Mouse (Mus musculus): ENCODE measurements at regions not wholly inside any gene's neighbourhood (a gene's known extent, or its start where the extent isn't known, plus 50 kb on each side); places are given as distances from the start of the nearest gene placed in this dataset.

DNA sequence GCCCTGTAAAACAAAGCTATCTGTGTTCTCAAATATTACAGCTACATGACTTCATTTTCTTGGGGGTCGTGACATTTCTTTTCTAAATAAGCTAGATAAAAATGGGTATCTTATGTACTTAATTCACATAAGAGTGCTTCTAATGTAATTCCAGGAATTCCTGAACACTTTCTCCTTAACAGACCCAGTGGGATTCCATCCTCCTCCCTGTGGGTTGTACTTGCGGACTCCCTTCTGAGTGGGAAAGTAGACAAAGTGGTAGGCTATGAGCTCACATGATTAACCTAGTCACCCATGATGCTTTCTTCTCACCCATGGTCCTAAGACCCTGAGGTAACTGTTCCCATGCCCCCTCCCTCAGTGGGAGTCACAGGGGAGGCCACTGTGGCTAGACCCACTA, 212.7 kb upstream of the Mon1b start:
- no peak for ATAC-seq
- Histone ChIP-seq H3K36me3 (ENCODE audit: control insufficient read depth, insufficient read depth, low read length) (no peaks in the 10 kb centered on the region), H3K9me3 (replicated peaks; ENCODE audit: control insufficient read depth, low read length) (no peaks in the 10 kb centered on the region), H3K4me2 (ENCODE audit: low read length) (no peak overlapping the region), H3K4me3 (ENCODE audit: low read depth, low read length) (no peak overlapping the region), H3K27ac (ENCODE audit: low read depth, low read length) (no peak overlapping the region), H3K9ac (ENCODE audit: low read length) (no peak overlapping the region), H3K27me3 (replicated peaks; ENCODE audit: control insufficient read depth, insufficient read depth, low read length) (no peaks in the 10 kb centered on the region), H3K4me1 (ENCODE audit: control insufficient read depth, insufficient read depth, low read length) (no peaks in the 10 kb centered on the region)
- 86% methylated on average over 2 of the region's 2 CpGs for WGBS
- no peak for DNase-seq (ENCODE audit: low spot score)

DNA sequence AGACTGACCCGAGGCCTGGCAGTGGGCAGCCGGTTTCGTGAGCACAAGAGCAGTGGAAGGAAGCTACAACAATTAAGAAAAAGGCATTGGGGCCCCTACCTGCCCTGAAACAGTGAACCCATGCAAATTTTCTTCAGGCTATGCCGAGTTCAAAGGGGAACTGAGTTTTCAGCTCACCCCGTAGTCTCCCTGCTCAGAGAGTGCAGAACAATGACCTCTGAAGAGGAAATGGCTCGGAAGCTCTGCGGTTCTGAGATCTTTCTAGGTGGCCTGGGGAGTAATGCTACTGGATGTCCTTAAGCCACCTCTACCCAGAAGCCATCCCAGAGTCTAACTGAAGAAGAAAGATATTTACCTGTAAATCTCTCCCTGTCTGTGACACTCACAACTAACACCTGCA, 196.3 kb upstream of the Mon1b start:
- no peak overlapping the region for H3K4me3 ChIP-seq (ENCODE audit: low read depth, low read length)
- H3K9me3 ChIP-seq (replicated peaks; ENCODE audit: control insufficient read depth, low read length) = no peaks in the 10 kb centered on the region
- no peak overlapping the region for H3K27ac ChIP-seq (ENCODE audit: low read depth, low read length)
- H3K4me1 ChIP-seq (ENCODE audit: control insufficient read depth, insufficient read depth, low read length) = no peaks in the 10 kb centered on the region
- H3K27me3 ChIP-seq (replicated peaks; ENCODE audit: control insufficient read depth, insufficient read depth, low read length) = no peaks in the 10 kb centered on the region
- H3K36me3 ChIP-seq (ENCODE audit: control insufficient read depth, insufficient read depth, low read length) = no peaks in the 10 kb centered on the region
- no peak for DNase-seq (ENCODE audit: low spot score)
- no peak overlapping the region for H3K9ac ChIP-seq (ENCODE audit: low read length)
- ATAC-seq = no peak
- 58% methylated on average over 7 of the region's 7 CpGs for WGBS
- no peak overlapping the region for H3K4me2 ChIP-seq (ENCODE audit: low read length)

DNA sequence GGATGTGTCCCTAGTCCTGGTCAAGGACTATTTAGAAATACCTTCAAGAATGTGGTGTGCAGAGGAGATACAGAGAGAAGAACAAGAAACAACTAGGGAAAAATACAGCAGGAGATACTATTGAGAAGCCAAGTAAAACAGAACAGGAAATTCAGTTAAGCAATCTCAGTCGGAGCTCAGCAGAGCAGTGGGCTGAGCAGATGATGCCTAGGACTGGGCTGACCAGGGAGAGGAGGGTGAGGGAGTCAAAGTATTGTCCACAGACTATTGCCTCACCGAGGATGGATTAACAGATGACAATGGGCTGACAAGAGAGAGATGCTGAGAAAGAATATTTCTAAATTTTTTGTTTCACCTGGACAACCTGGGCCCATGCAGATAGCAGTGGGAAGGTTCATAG, 181.4 kb upstream of the Mon1b start:
- Histone ChIP-seq H3K27ac (ENCODE audit: low read depth, low read length) (no peak overlapping the region), H3K4me3 (ENCODE audit: low read depth, low read length) (no peak overlapping the region), H3K36me3 (ENCODE audit: control insufficient read depth, insufficient read depth, low read length) (no peaks in the 10 kb centered on the region), H3K4me2 (ENCODE audit: low read length) (no peak overlapping the region), H3K9ac (ENCODE audit: low read length) (no peak overlapping the region), H3K27me3 (replicated peaks; ENCODE audit: control insufficient read depth, insufficient read depth, low read length) (no peaks in the 10 kb centered on the region), H3K4me1 (ENCODE audit: control insufficient read depth, insufficient read depth, low read length) (no peaks in the 10 kb centered on the region), H3K9me3 (replicated peaks; ENCODE audit: control insufficient read depth, low read length) (no peaks in the 10 kb centered on the region)
- DNase-seq (ENCODE audit: low spot score) = no peak
- WGBS = 80% methylated on average over 2 of the region's 2 CpGs
- no peak for ATAC-seq

DNA sequence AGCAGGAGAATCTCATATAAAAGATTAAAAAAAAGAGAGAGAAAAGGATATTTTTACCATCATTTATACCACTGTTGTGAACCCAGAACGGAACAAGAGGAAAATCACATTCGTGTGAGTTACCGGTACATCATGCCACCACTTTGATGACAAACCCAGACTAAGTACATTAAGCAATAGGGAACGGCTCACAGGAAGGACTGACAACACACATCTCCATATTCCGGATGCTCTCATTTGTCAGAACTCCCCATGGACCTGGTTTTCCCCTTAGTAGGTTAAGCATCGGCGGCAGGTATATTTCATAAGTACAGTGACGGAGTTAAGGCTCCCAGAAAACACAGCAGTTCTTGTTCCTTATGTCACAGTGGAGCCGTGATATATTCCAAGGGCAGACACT, 170.8 kb upstream of the Mon1b start:
- 85% methylated on average over 9 of the region's 9 CpGs for WGBS
- Histone ChIP-seq H3K36me3 (ENCODE audit: control insufficient read depth, insufficient read depth, low read length) (no peaks in the 10 kb centered on the region), H3K27me3 (replicated peaks; ENCODE audit: control insufficient read depth, insufficient read depth, low read length) (no peaks in the 10 kb centered on the region), H3K9ac (ENCODE audit: low read length) (no peak overlapping the region), H3K4me1 (ENCODE audit: control insufficient read depth, insufficient read depth, low read length) (no peaks in the 10 kb centered on the region), H3K27ac (ENCODE audit: low read depth, low read length) (no peak overlapping the region), H3K9me3 (replicated peaks; ENCODE audit: control insufficient read depth, low read length) (no peaks in the 10 kb centered on the region), H3K4me2 (ENCODE audit: low read length) (no peak overlapping the region), H3K4me3 (ENCODE audit: low read depth, low read length) (no peak overlapping the region)
- DNase-seq (ENCODE audit: low spot score) (no peak), ATAC-seq (no peak)

DNA sequence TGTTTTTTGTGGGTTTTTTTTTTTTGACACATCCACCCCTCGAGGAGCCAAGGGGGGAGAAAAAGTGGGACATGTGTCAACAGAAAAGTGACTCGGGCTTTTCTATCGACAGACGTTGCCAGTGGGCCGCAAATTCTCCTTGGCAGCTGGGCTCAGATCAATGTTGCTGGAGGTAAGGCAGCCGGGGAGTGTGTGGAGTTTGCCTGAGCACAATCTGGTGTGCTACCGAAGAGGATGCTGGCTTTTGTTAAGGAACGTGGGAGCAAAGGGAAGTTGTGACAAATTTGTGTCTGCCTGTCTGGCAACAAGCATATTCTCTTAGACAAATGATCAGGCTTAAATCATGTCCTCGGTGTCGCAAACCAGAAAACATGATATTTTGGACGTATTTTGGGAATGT, 170.2 kb upstream of the Mon1b start:
- DNase-seq (ENCODE audit: low spot score) (peak; percentile 53), ATAC-seq (no peak)
- no peaks in the 10 kb centered on the region for H3K4me1 ChIP-seq (ENCODE audit: control insufficient read depth, insufficient read depth, low read length)
- H3K4me3 ChIP-seq (ENCODE audit: low read depth, low read length) = no peak overlapping the region
- H3K4me2 ChIP-seq (ENCODE audit: low read length) = no peak overlapping the region
- peak overlapping the region; percentile 33; the same call in 1 of the 2 replicates for H3K27ac ChIP-seq (ENCODE audit: low read depth, low read length)
- no peaks in the 10 kb centered on the region for H3K27me3 ChIP-seq (replicated peaks; ENCODE audit: control insufficient read depth, insufficient read depth, low read length)
- no peaks in the 10 kb centered on the region for H3K9me3 ChIP-seq (replicated peaks; ENCODE audit: control insufficient read depth, low read length)
- no peak overlapping the region for H3K9ac ChIP-seq (ENCODE audit: low read length)
- WGBS = 59% methylated on average over 11 of the region's 11 CpGs
- no peaks in the 10 kb centered on the region for H3K36me3 ChIP-seq (ENCODE audit: control insufficient read depth, insufficient read depth, low read length)

DNA sequence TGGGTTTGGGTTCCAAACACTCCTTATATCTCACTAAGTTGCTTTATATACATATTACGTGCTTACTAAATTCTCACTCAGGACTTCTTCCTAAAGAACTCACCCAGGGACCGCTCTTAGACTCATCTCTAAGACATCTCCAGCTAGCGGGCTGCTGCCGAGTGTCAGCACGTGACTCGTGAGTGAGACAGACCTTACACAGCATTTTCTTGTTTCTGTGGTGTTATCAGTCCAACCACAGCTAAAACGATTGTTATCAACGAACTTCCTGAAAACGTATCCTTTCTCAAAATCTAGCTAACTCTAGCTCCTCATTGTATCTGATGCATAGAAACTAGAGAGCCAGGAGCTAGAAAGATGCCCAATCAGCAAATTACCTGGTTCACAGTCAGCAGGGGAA, 168.7 kb upstream of the Mon1b start:
- no peak overlapping the region for H3K4me3 ChIP-seq (ENCODE audit: low read depth, low read length)
- H3K27me3 ChIP-seq (replicated peaks; ENCODE audit: control insufficient read depth, insufficient read depth, low read length) = no peaks in the 10 kb centered on the region
- H3K27ac ChIP-seq (ENCODE audit: low read depth, low read length) = no peak overlapping the region
- no peaks in the 10 kb centered on the region for H3K9me3 ChIP-seq (replicated peaks; ENCODE audit: control insufficient read depth, low read length)
- no peaks in the 10 kb centered on the region for H3K36me3 ChIP-seq (ENCODE audit: control insufficient read depth, insufficient read depth, low read length)
- WGBS = 96% methylated on average over 9 of the region's 9 CpGs
- ATAC-seq = no peak
- H3K4me1 ChIP-seq (ENCODE audit: control insufficient read depth, insufficient read depth, low read length) = no peaks in the 10 kb centered on the region
- no peak overlapping the region for H3K9ac ChIP-seq (ENCODE audit: low read length)
- DNase-seq (ENCODE audit: low spot score) = no peak
- no peak overlapping the region for H3K4me2 ChIP-seq (ENCODE audit: low read length)

DNA sequence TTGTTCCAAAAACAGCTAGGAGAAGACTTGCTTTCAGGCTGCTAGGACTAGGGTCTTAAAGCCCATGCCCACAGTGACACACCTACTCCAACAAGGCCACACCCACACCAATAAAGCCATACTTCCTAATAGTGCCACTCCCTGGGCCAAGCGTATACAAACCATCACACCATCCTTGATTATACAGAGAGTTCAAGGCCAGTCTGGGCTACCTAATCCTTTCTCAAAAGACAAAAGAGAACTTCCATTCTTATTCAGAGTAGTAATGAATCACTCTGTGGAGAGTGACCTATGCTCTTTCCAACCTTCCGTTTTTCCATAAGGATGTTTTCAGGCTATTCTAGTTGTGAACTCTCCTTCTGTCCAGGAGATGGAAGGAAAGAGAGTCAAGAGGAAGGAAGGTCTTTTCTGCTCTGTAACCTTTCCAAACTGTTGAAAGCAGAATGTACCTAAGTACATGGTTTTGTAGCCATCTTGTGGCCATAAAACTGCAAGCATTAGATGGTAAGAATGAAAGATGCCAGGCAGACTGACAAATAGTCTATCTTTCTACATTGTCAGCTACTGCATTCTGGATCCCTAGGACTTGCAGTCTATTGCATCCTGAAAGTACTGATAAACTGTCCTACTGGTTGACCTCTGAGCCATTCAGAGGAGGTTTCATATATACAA, 145.8 kb upstream of the Mon1b start:
- H3K4me3 ChIP-seq (ENCODE audit: low read depth, low read length) = no peak overlapping the region
- DNase-seq (ENCODE audit: low spot score) (no peak), ATAC-seq (no peak)
- H3K27me3 ChIP-seq (replicated peaks; ENCODE audit: control insufficient read depth, insufficient read depth, low read length) = no peaks in the 10 kb centered on the region
- no peak overlapping the region for H3K4me2 ChIP-seq (ENCODE audit: low read length)
- no peaks in the 10 kb centered on the region for H3K9me3 ChIP-seq (replicated peaks; ENCODE audit: control insufficient read depth, low read length)
- H3K4me1 ChIP-seq (ENCODE audit: control insufficient read depth, insufficient read depth, low read length) = no peaks in the 10 kb centered on the region
- H3K27ac ChIP-seq (ENCODE audit: low read depth, low read length) = no peak overlapping the region
- 74% methylated on average over 2 of the region's 2 CpGs for WGBS
- H3K36me3 ChIP-seq (ENCODE audit: control insufficient read depth, insufficient read depth, low read length) = no peaks in the 10 kb centered on the region
- no peak overlapping the region for H3K9ac ChIP-seq (ENCODE audit: low read length)

DNA sequence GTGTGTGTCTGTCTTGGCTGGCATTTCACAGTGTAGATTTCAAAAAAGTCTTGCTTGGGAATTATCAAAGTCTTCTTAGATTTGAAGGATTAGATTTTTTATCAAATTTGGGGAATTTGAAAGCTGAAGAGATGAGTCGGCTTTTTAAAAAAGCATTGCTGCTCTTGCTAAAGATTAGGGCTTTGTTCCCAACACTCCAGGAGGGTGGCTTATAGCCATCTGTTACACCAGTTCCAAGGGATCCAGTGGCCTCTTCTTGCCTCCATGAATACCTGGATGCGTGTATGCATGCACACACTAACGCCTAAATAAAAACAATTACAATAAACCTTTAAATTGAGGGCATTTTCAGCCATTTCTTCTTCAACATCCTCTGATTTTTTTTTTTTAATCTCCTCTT, 144.5 kb upstream of the Mon1b start:
- Histone ChIP-seq H3K4me2 (ENCODE audit: low read length) (no peak overlapping the region), H3K27me3 (replicated peaks; ENCODE audit: control insufficient read depth, insufficient read depth, low read length) (no peaks in the 10 kb centered on the region), H3K4me3 (ENCODE audit: low read depth, low read length) (no peak overlapping the region), H3K36me3 (ENCODE audit: control insufficient read depth, insufficient read depth, low read length) (no peaks in the 10 kb centered on the region), H3K27ac (ENCODE audit: low read depth, low read length) (no peak overlapping the region), H3K9ac (ENCODE audit: low read length) (no peak overlapping the region), H3K9me3 (replicated peaks; ENCODE audit: control insufficient read depth, low read length) (no peaks in the 10 kb centered on the region), H3K4me1 (ENCODE audit: control insufficient read depth, insufficient read depth, low read length) (no peaks in the 10 kb centered on the region)
- no peak for ATAC-seq
- 42% methylated on average over 3 of the region's 3 CpGs for WGBS
- DNase-seq (ENCODE audit: low spot score) = no peak

DNA sequence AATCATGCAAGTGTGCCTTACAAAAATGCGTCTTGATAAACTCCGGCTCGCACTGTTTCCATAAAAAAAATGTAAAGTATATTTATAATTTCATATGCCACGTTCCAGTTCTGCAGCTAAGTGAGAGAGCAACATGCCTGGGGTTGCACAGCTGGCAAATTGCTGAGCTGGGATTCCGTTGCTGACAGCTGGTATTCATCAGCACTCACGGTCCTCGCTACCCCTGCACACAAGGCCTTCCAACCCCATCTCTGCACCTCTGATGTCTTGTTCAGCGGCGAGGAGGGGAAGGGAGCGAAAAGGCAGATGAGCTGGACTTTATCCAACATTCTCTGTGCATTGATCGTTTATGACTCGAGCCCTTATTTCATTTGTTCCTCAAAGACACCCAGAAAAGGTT, 138.5 kb upstream of the Mon1b start:
- no peak for ATAC-seq
- DNase-seq (ENCODE audit: low spot score) = peak; percentile 42
- 84% methylated on average over 12 of the region's 12 CpGs for WGBS

More for the DNA sequence above, 138.5 kb upstream of the Mon1b start:
- Histone ChIP-seq H3K4me2 (ENCODE audit: low read length) (no peak overlapping the region), H3K9me3 (replicated peaks; ENCODE audit: control insufficient read depth, low read length) (no peaks in the 10 kb centered on the region), H3K27ac (ENCODE audit: low read depth, low read length) (no peak overlapping the region), H3K36me3 (ENCODE audit: control insufficient read depth, insufficient read depth, low read length) (no peaks in the 10 kb centered on the region), H3K9ac (ENCODE audit: low read length) (no peak overlapping the region), H3K4me1 (ENCODE audit: control insufficient read depth, insufficient read depth, low read length) (no peaks in the 10 kb centered on the region), H3K4me3 (ENCODE audit: low read depth, low read length) (no peak overlapping the region), H3K27me3 (replicated peaks; ENCODE audit: control insufficient read depth, insufficient read depth, low read length) (no peaks in the 10 kb centered on the region)

All from forebrain, embryonic 14.5 days (tissue).